Mouse (Mus musculus): ENCODE results near the gene Bco2. TPM values are rescaled to one million over a fixed set of nuclear protein-coding genes. Genes with fewer than 3 reads are reported as not detected.

The Bco2 gene
- 0.76 and 0.92 TPM in 2 replicates for total RNA-seq (2014; rRNA removed)
- polyA plus RNA-seq (2015; fragmentation: Nextera tagmentation; extraction: Ambion mirVana): 0.65 and 0.80 TPM in 2 replicates

GRCm38 (mm10) chr9:50555094-50555446 is at the start of gene Bco2:
Gene Bco2 (minus strand): TSS chr9:50555181.
- H3K9me3 ChIP-seq (ENCODE audit: low read length): no peaks in the 10 kb centered on the region
- peak within 1 kb of the TSS; percentile 47 for H3K4me2 ChIP-seq (ENCODE audit: low read depth)
- peak within 1 kb of the TSS; percentile 57 for H3K27ac ChIP-seq (ENCODE audit: low read depth, low read length)
- DNase-seq: no peak
- H3K4me3 ChIP-seq (ENCODE audit: low read depth, low read length): peak within 1 kb of the TSS; percentile 17
- no peaks in the 10 kb centered on the region for H3K27me3 ChIP-seq (ENCODE audit: insufficient read depth, low read length)
- H3K4me1 ChIP-seq (ENCODE audit: insufficient read depth): peaks cover 7% of the 10 kb centered on the region; the same call in 1 of the 2 replicates
- H3K36me3 ChIP-seq (ENCODE audit: insufficient read depth): no peaks in the 10 kb centered on the region
- no peak for TF ChIP-seq CTCF (IDR thresholded peaks at IDR 0.05; ENCODE audit: low read depth)
- WGBS: 5% methylated on average over 2 of the region's 2 CpGs
- ATAC-seq: peak; percentile 67
- peak within 1 kb of the TSS; percentile 34; the same call in 1 of the 2 replicates for H3K9ac ChIP-seq

- Histone ChIP-seq H3K27ac (ENCODE audit: low read depth, low read length) (peak overlapping the region; percentile 90), H3K27me3 (ENCODE audit: insufficient read depth, low read length) (no peaks in the 10 kb centered on the region), H3K36me3 (ENCODE audit: insufficient read depth) (peaks cover 23% of the 10 kb centered on the region), H3K9ac (peak overlapping the region; percentile 88), H3K4me1 (ENCODE audit: insufficient read depth) (peaks cover 13% of the 10 kb centered on the region), H3K9me3 (ENCODE audit: low read length) (no peaks in the 10 kb centered on the region), H3K4me2 (ENCODE audit: low read depth) (peak overlapping the region; percentile 88), H3K4me3 (ENCODE audit: low read depth, low read length) (peak overlapping the region; percentile 96)
- ATAC-seq (no peak), DNase-seq (no peak)
- no peak for TF ChIP-seq CTCF (IDR thresholded peaks at IDR 0.05; ENCODE audit: low read depth)
- WGBS: 7% methylated on average over 6 of the region's 6 CpGs
Measured at GRCm38 (mm10) chr9:50604338-50604737, 49.4 kb upstream of the Bco2 start.

GRCm38 (mm10) chr9:50603998-50604324 is 49.0 kb upstream of the Bco2 start:
- Histone ChIP-seq H3K4me3 (ENCODE audit: low read depth, low read length) (peak overlapping the region; percentile 96), H3K27ac (ENCODE audit: low read depth, low read length) (peak overlapping the region; percentile 90), H3K27me3 (ENCODE audit: insufficient read depth, low read length) (no peaks in the 10 kb centered on the region), H3K9me3 (ENCODE audit: low read length) (no peaks in the 10 kb centered on the region), H3K4me2 (ENCODE audit: low read depth) (peak overlapping the region; percentile 88), H3K36me3 (ENCODE audit: insufficient read depth) (peaks cover 24% of the 10 kb centered on the region), H3K9ac (peak overlapping the region; percentile 88), H3K4me1 (ENCODE audit: insufficient read depth) (peaks cover 13% of the 10 kb centered on the region)
- no peak for DNase-seq
- peak; percentile 51; the same call in 1 of the 2 replicates for TF ChIP-seq CTCF (IDR thresholded peaks at IDR 0.05; ENCODE audit: low read depth)
- WGBS: 2% methylated on average over 24 of the region's 24 CpGs
- peak; percentile 80 for ATAC-seq

- no peaks in the 10 kb centered on the region for H3K9me3 ChIP-seq (ENCODE audit: low read length)
- 2% methylated on average over 48 of the region's 48 CpGs for WGBS
- ATAC-seq: peak; percentile 99
Measured at GRCm38 (mm10) chr9:50603189-50603997, 48.4 kb upstream of the Bco2 start, which contains the start of the genes Sdhd and Timm8b. Gene Sdhd (minus strand): TSS chr9:50603812. Gene Timm8b (plus strand): TSS chr9:50603910.

GRCm38 (mm10) chr9:50602055-50602845 is 47.3 kb upstream of the Bco2 start:
- H3K4me1 ChIP-seq (ENCODE audit: insufficient read depth): peaks cover 13% of the 10 kb centered on the region
- ATAC-seq: no peak
- H3K4me3 ChIP-seq (ENCODE audit: low read depth, low read length): peak overlapping the region; percentile 96
- no peak for DNase-seq
- H3K27ac ChIP-seq (ENCODE audit: low read depth, low read length): no peak overlapping the region
- H3K9me3 ChIP-seq (ENCODE audit: low read length): no peaks in the 10 kb centered on the region
- H3K9ac ChIP-seq: no peak overlapping the region
- 91% methylated on average over 7 of the region's 7 CpGs for WGBS
- peaks cover 31% of the 10 kb centered on the region for H3K36me3 ChIP-seq (ENCODE audit: insufficient read depth)
- peak overlapping the region; percentile 88 for H3K4me2 ChIP-seq (ENCODE audit: low read depth)
- no peaks in the 10 kb centered on the region for H3K27me3 ChIP-seq (ENCODE audit: insufficient read depth, low read length)
- TF ChIP-seq CTCF (IDR thresholded peaks at IDR 0.05; ENCODE audit: low read depth): no peak

More at GRCm38 (mm10) chr9:50603189-50603997, 48.4 kb upstream of the Bco2 start, which contains the start of the genes Sdhd and Timm8b:
- peak within 1 kb of the TSS; percentile 90 for H3K27ac ChIP-seq (ENCODE audit: low read depth, low read length)
- peak within 1 kb of the TSS; percentile 88 for H3K9ac ChIP-seq
- H3K27me3 ChIP-seq (ENCODE audit: insufficient read depth, low read length): no peaks in the 10 kb centered on the region
- no peak; the same call in 1 of the 2 replicates for TF ChIP-seq CTCF (IDR thresholded peaks at IDR 0.05; ENCODE audit: low read depth)
- DNase-seq: peak; percentile 96
- H3K4me3 ChIP-seq (ENCODE audit: low read depth, low read length): peak within 1 kb of the TSS; percentile 96
- peaks cover 13% of the 10 kb centered on the region for H3K4me1 ChIP-seq (ENCODE audit: insufficient read depth)
- H3K36me3 ChIP-seq (ENCODE audit: insufficient read depth): peaks cover 27% of the 10 kb centered on the region
- peak within 1 kb of the TSS; percentile 88 for H3K4me2 ChIP-seq (ENCODE audit: low read depth)

GRCm38 (mm10) chr9:50601536-50601935 is 46.6 kb upstream of the Bco2 start:
- H3K36me3 ChIP-seq (ENCODE audit: insufficient read depth): peaks cover 35% of the 10 kb centered on the region
- 84% methylated on average over 6 of the region's 6 CpGs for WGBS
- ATAC-seq (no peak), DNase-seq (no peak)
- no peak overlapping the region for H3K4me3 ChIP-seq (ENCODE audit: low read depth, low read length)
- no peaks in the 10 kb centered on the region for H3K9me3 ChIP-seq (ENCODE audit: low read length)
- no peak overlapping the region for H3K4me2 ChIP-seq (ENCODE audit: low read depth)
- no peak overlapping the region for H3K9ac ChIP-seq
- no peak for TF ChIP-seq CTCF (IDR thresholded peaks at IDR 0.05; ENCODE audit: low read depth)
- H3K27me3 ChIP-seq (ENCODE audit: insufficient read depth, low read length): no peaks in the 10 kb centered on the region
- H3K27ac ChIP-seq (ENCODE audit: low read depth, low read length): no peak overlapping the region
- peaks cover 13% of the 10 kb centered on the region for H3K4me1 ChIP-seq (ENCODE audit: insufficient read depth)

Measured in forebrain, postnatal 0 days (tissue).